Mouse (Mus musculus) spleen, adult 18-20 months (tissue): ENCODE measurements around the gene Clec4b2.
"Not testable (repeated sequence)": the region's sequence is repeated elsewhere in the genome, so short reads cannot be mapped to it uniquely, and the experiment has no call there.

Source experiments
- DNase-seq, 2 experiments: peaks; one replicate each; pipeline ENCODE4 v3.0.0; 2022; ENCODE audit warnings: mixed read lengths in 2 of 2

Gene Clec4b2

GRCm38 (mm10) chr6:123172593-123172992 lies at the start of gene Clec4b2:
Gene Clec4b2 (plus strand): TSS chr6:123172893.
- no peak for DNase-seq

GRCm38 (mm10) chr6:123123195-123123594 lies 49.5 kb upstream of the Clec4b2 start:
- no peak for DNase-seq

GRCm38 (mm10) chr6:123127173-123127572 lies 45.5 kb upstream of the Clec4b2 start:
- no peak for DNase-seq

GRCm38 (mm10) chr6:123137766-123138526 lies 34.7 kb upstream of the Clec4b2 start:
- DNase-seq = not testable (repeated sequence)

GRCm38 (mm10) chr6:123170106-123170505 lies 2.6 kb upstream of the Clec4b2 start:
- DNase-seq = no peak

GRCm38 (mm10) chr6:123171040-123171439 lies 1.7 kb upstream of the Clec4b2 start:
- no peak for DNase-seq

GRCm38 (mm10) chr6:123175549-123175948 lies 2.9 kb downstream of the Clec4b2 start:
- no peak for DNase-seq

- DNase-seq = not testable (repeated sequence)
Measured at GRCm38 (mm10) chr6:123184862-123185261, 12.2 kb downstream of the Clec4b2 start.

GRCm38 (mm10) chr6:123207187-123208076 lies 34.7 kb downstream of the Clec4b2 start:
- no peak for DNase-seq

GRCm38 (mm10) chr6:123208077-123208439 lies 35.4 kb downstream of the Clec4b2 start:
- not testable (repeated sequence) for DNase-seq

GRCm38 (mm10) chr6:123211726-123212125 lies 39.0 kb downstream of the Clec4b2 start:
- DNase-seq = no peak

- DNase-seq = no peak
Measured at GRCm38 (mm10) chr6:123227519-123228166, 55.0 kb downstream of the Clec4b2 start.

GRCm38 (mm10) chr6:123229644-123230043 lies 57.0 kb downstream of the Clec4b2 start, which contains the start of gene Clec4n:
Gene Clec4n (plus strand): TSS chr6:123229843.
- DNase-seq = no peak

GRCm38 (mm10) chr6:123231149-123231548 lies 58.5 kb downstream of the Clec4b2 start:
- DNase-seq = no peak

GRCm38 (mm10) chr6:123237582-123237981 lies 64.9 kb downstream of the Clec4b2 start:
- no peak for DNase-seq

- DNase-seq = no peak
Measured at GRCm38 (mm10) chr6:123244201-123244600, 71.5 kb downstream of the Clec4b2 start.

- DNase-seq = not testable (repeated sequence)
Measured at GRCm38 (mm10) chr6:123248862-123249261, 76.2 kb downstream of the Clec4b2 start.

- DNase-seq = no peak
Measured at GRCm38 (mm10) chr6:123252735-123253134, 80.0 kb downstream of the Clec4b2 start.
